15 mouse cellular contexts compared by ENCODE assay signal in the genomic region with DNA sequence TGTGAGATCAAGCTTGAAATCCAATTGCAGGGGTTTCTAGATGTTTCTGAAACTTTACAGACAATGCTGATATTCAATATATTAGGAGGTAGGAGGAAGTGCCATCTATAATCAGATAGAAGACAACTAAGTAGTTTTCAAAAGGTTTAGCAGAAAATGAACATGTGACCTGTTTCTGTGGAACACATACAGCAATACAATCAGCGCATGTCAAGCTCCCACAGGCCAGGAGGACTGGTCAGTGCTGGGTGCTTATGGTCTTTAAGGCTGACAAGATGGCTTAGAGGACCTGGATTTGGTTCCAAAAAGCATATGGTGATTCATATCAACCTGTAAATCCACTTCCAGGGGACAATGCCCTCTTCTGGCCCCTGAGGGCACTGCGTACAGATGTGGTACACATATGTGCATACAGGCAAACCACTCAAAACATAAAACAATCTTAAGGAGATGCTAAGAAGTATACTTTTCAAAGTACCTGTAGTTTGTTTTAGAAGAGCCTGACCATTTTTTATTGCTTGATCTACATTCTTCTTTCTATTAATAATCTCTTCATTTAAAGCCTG. TPM values are rescaled to one million over a fixed set of nuclear protein-coding genes. Genes with fewer than 3 reads are reported as not detected.
DNase-seq lines count a peak whose midpoint lies in the region; ATAC-seq and TF ChIP-seq lines count a peak whose summit lies in the region.
"Had no signal": no experiment of that assay in that cellular context is flagged by ENCODE, and none has a peak within 500 bp of the region (broad histone marks: within the 10 kb centered on the region; RNA-seq: fewer than 3 reads in every experiment).

No protein-coding gene starts in this region.

- no peak overlapping the region for H3K27ac ChIP-seq in liver, adult 2 months (replicated peaks; ENCODE audit: insufficient read depth, low read depth, low read length)
- H3K27ac ChIP-seq in liver, embryonic 12.5 days, result no peak overlapping the region
- H3K27ac ChIP-seq: heart, embryonic 13.5 days; limb, embryonic 15.5 days had no signal

- H3K79me2 ChIP-seq in liver, adult 2 months (ENCODE audit: control insufficient read depth, insufficient read depth, low read length), result no peaks in the 10 kb centered on the region

- WGBS in liver, adult 2 months, result 99% methylated on average over 2 of the region's 2 CpGs
- 85% methylated on average over 2 of the region's 2 CpGs for WGBS in liver, embryonic 12.5 days (ENCODE audit: insufficient replicate concordance)

- no peak overlapping the region for H3K4me3 ChIP-seq in liver, adult 2 months (ENCODE audit: insufficient read depth, low read depth, low read length)
- no peak overlapping the region for H3K4me3 ChIP-seq in liver, embryonic 12.5 days
- H3K4me3 ChIP-seq: heart, embryonic 13.5 days; limb, embryonic 15.5 days; megakaryocyte, embryonic 14.5 days had no signal

- no peak overlapping the region for H3K4me2 ChIP-seq in liver, embryonic 12.5 days
- H3K4me2 ChIP-seq: heart, embryonic 13.5 days; limb, embryonic 15.5 days had no signal

- no peak overlapping the region for H3K9ac ChIP-seq in liver, adult 2 months (ENCODE audit: low read depth, low read length)
- H3K9ac ChIP-seq in liver, embryonic 12.5 days, result no peak overlapping the region
- H3K9ac ChIP-seq: heart, embryonic 13.5 days; limb, embryonic 15.5 days had no signal

- TF ChIP-seq CTCF in liver, adult 2 months (IDR thresholded peaks at IDR 0.05; ENCODE audit: low read depth, low read length), result peak; percentile 9; the same call in 1 of the 2 replicates

- intact Hi-C loops in heart, postnatal 36 days (cut with DNase I), result no loop called here

- DNase-seq in heart, adult 11 months, result peak; percentile 58
- no peak for DNase-seq in heart, postnatal 36 days
- no peak for DNase-seq in liver, adult 2 months (ENCODE audit: extremely low read depth, low read depth, low spot score)
- DNase-seq in B cell, adult 2 months, result peak; percentile 38
- peak; percentile 41 for DNase-seq in R1 (ENCODE audit: low read depth, low spot score)
- no peak for DNase-seq in frontal cortex, postnatal 36 days (ENCODE audit: low spot score in 2 of 2)
- DNase-seq in right cerebral cortex, postnatal 10 days (ENCODE audit: low spot score in 2 of 2), result no peak
- DNase-seq: adrenal gland, postnatal 36 days; cerebellum, adult 9-10 months; right cerebral cortex, adult 18-20 months had no signal

- H3K36me3 ChIP-seq in liver, adult 2 months (ENCODE audit: control insufficient read depth, insufficient read depth, low read length), result peaks cover 54% of the 10 kb centered on the region
- H3K36me3 ChIP-seq in liver, embryonic 12.5 days, result peaks cover 87% of the 10 kb centered on the region

- H3K9me3 ChIP-seq in liver, embryonic 12.5 days (replicated peaks), result no peaks in the 10 kb centered on the region
- H3K9me3 ChIP-seq: heart, embryonic 13.5 days; limb, embryonic 15.5 days; megakaryocyte, embryonic 14.5 days had no signal

- no peak for ATAC-seq in liver, embryonic 12.5 days
- ATAC-seq: hindbrain, embryonic 16.5 days had no signal

- TF ChIP-seq POLR2A in liver, adult 2 months (IDR thresholded peaks at IDR 0.05; ENCODE audit: extremely low read depth, insufficient read depth, low read length), result no peak

- no peaks in the 10 kb centered on the region for H3K27me3 ChIP-seq in liver, adult 2 months (ENCODE audit: control insufficient read depth, insufficient read depth, low read length)
- H3K27me3 ChIP-seq in liver, embryonic 12.5 days (replicated peaks), result no peaks in the 10 kb centered on the region
- H3K27me3 ChIP-seq: heart, embryonic 13.5 days; limb, embryonic 15.5 days; megakaryocyte, embryonic 14.5 days had no signal

- no peaks in the 10 kb centered on the region for H3K4me1 ChIP-seq in liver, adult 2 months (ENCODE audit: control insufficient read depth, insufficient read depth, low read length)
- no peaks in the 10 kb centered on the region for H3K4me1 ChIP-seq in liver, embryonic 12.5 days
- H3K4me1 ChIP-seq: limb, embryonic 15.5 days had no signal

RNA-seq across cellular contexts. Expression of a gene that starts 52.5 kb away (rescaled TPM):
- total RNA-seq in heart, postnatal 36 days (2021), result under 1 TPM in 1 of 2 experiments, not detected in 1; 0.14 TPM
- not detected in 2 replicates for total RNA-seq in liver, adult 2 months (2014; rRNA removed)
- not detected in 2 replicates for polyA plus RNA-seq in liver, adult 2 months (2012; rRNA removed)
- 0.31 and 0.46 TPM in 2 replicates for polyA plus RNA-seq in liver, embryonic 12.5 days (2016; fragmentation: Nextera tagmentation; extraction: Ambion mirVana)

Comparison
In these comparisons a context has a peak if more than half of its experiments do, and no peak if none do; other contexts are left out.
1. DNase-seq: peak in heart, adult 11 months (single experiment), B cell, adult 2 months (2 of 2) and R1 (single experiment); none in heart, postnatal 36 days (0 of 2), liver, adult 2 months (single experiment), frontal cortex, postnatal 36 days (0 of 2) and right cerebral cortex, postnatal 10 days (0 of 2).